ENCODE assay signal across 9 mouse cellular contexts in the genomic region with DNA sequence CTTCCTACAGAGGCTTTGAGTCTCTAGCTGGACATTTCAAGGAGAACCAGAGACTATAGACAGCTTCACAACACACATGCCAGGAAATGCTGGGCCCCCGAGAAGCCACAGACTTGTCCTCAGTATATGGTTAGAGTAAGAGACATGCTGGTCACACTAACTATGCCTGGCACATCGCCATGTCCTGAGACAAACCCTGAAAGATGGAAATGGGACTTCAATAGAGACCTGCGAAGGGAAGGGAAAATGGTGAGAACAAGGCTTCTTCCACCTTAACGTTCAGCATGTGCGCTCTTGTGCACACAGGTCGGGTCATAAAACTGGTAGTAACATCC. TPM values are rescaled to one million over a fixed set of nuclear protein-coding genes. Genes with fewer than 3 reads are reported as not detected.
DNase-seq lines count a peak whose midpoint lies in the region; ATAC-seq and TF ChIP-seq lines count a peak whose summit lies in the region.
"Had no signal": no experiment of that assay in that cellular context is flagged by ENCODE, and none has a peak within 500 bp of the region (broad histone marks: within the 10 kb centered on the region; RNA-seq: fewer than 3 reads in every experiment).

No protein-coding gene starts in this region.

- no peak for DNase-seq in heart, embryonic 10.5 days (ENCODE audit: low spot score)
- no peak for DNase-seq in heart, adult 9 months (ENCODE audit: low spot score in 2 of 2)
- no peak for DNase-seq in embryonic facial prominence, embryonic 11.5 days (ENCODE audit: low spot score)
- no peak for DNase-seq in lung, postnatal 0 days (ENCODE audit: low spot score)
- no peak for DNase-seq in embryo, embryonic 10 days (ENCODE audit: low spot score)
- no peak for DNase-seq in left cerebral cortex, postnatal 14 days (ENCODE audit: low spot score in 2 of 2)

- intact Hi-C loops in left cerebral cortex, postnatal 14 days (cut with DNase I): no loop called here

- peaks cover 71% of the 10 kb centered on the region for H3K27me3 ChIP-seq in heart, embryonic 10.5 days (ENCODE audit: insufficient read depth, poor library complexity, severe bottlenecking)
- no peaks in the 10 kb centered on the region; the same call in 1 of the 2 replicates for H3K27me3 ChIP-seq in embryonic facial prominence, embryonic 11.5 days (ENCODE audit: control insufficient read depth, insufficient read depth, low read length)
- no peaks in the 10 kb centered on the region for H3K27me3 ChIP-seq in hindbrain, embryonic 16.5 days (replicated peaks; ENCODE audit: control insufficient read depth, insufficient read depth, low read length)
- no peaks in the 10 kb centered on the region for H3K27me3 ChIP-seq in lung, postnatal 0 days (replicated peaks; ENCODE audit: insufficient read depth, low read length)

- H3K9ac ChIP-seq in embryonic facial prominence, embryonic 11.5 days (replicated peaks; ENCODE audit: low read length): no peak overlapping the region
- no peak overlapping the region for H3K9ac ChIP-seq in hindbrain, embryonic 16.5 days (ENCODE audit: low read depth, low read length)
- H3K9ac ChIP-seq in lung, postnatal 0 days (replicated peaks; ENCODE audit: low read depth): no peak overlapping the region

- peak overlapping the region; percentile 57 for H3K4me3 ChIP-seq in heart, embryonic 10.5 days
- H3K4me3 ChIP-seq in embryonic facial prominence, embryonic 11.5 days (ENCODE audit: low read depth, low read length): no peak overlapping the region
- peak overlapping the region; percentile 43; the same call in 1 of the 2 replicates for H3K4me3 ChIP-seq in hindbrain, embryonic 16.5 days (ENCODE audit: low read length)
- H3K4me3 ChIP-seq in lung, postnatal 0 days (ENCODE audit: low read depth, low read length): peak overlapping the region; percentile 27
- H3K4me3 ChIP-seq: erythroblast, embryonic 14.5 days had no signal

- no peaks in the 10 kb centered on the region for H3K36me3 ChIP-seq in heart, embryonic 10.5 days
- no peaks in the 10 kb centered on the region for H3K36me3 ChIP-seq in embryonic facial prominence, embryonic 11.5 days (replicated peaks; ENCODE audit: control insufficient read depth, insufficient read depth, low read depth, low read length)
- no peaks in the 10 kb centered on the region for H3K36me3 ChIP-seq in hindbrain, embryonic 16.5 days (ENCODE audit: control insufficient read depth, insufficient read depth, low read length)
- no peaks in the 10 kb centered on the region for H3K36me3 ChIP-seq in lung, postnatal 0 days (ENCODE audit: insufficient read depth, low read length)

- H3K4me1 ChIP-seq in heart, embryonic 10.5 days: peaks cover 7% of the 10 kb centered on the region; the same call in 1 of the 2 replicates
- no peaks in the 10 kb centered on the region for H3K4me1 ChIP-seq in embryonic facial prominence, embryonic 11.5 days (ENCODE audit: control insufficient read depth, insufficient read depth, low read length)
- peaks cover 9% of the 10 kb centered on the region for H3K4me1 ChIP-seq in hindbrain, embryonic 16.5 days (ENCODE audit: control insufficient read depth, insufficient read depth, low read depth, low read length)
- peaks cover 3% of the 10 kb centered on the region; the same call in 1 of the 2 replicates for H3K4me1 ChIP-seq in lung, postnatal 0 days (ENCODE audit: insufficient read depth, low read depth, low read length)

- H3K27ac ChIP-seq in heart, embryonic 10.5 days: no peak overlapping the region
- no peak overlapping the region for H3K27ac ChIP-seq in embryonic facial prominence, embryonic 11.5 days (replicated peaks; ENCODE audit: low read depth, low read length)
- H3K27ac ChIP-seq in hindbrain, embryonic 16.5 days (ENCODE audit: low read depth, low read length): no peak overlapping the region
- H3K27ac ChIP-seq in lung, postnatal 0 days (ENCODE audit: low read length): no peak overlapping the region

- peak overlapping the region; percentile 65 for H3K4me2 ChIP-seq in embryonic facial prominence, embryonic 11.5 days (ENCODE audit: low read depth, low read length)
- H3K4me2 ChIP-seq in hindbrain, embryonic 16.5 days (ENCODE audit: low read length): peak overlapping the region; percentile 91
- H3K4me2 ChIP-seq in lung, postnatal 0 days (replicated peaks; ENCODE audit: low read depth, low read length): peak overlapping the region; percentile 63

- WGBS in heart, embryonic 10.5 days: 43% methylated on average over 6 of the region's 6 CpGs
- WGBS in embryonic facial prominence, embryonic 11.5 days: 53% methylated on average over 6 of the region's 6 CpGs
- WGBS in hindbrain, embryonic 16.5 days: 51% methylated on average over 6 of the region's 6 CpGs
- 46% methylated on average over 6 of the region's 6 CpGs for WGBS in lung, postnatal 0 days

- H3K9me3 ChIP-seq in heart, embryonic 10.5 days: no peaks in the 10 kb centered on the region
- no peaks in the 10 kb centered on the region for H3K9me3 ChIP-seq in embryonic facial prominence, embryonic 11.5 days (replicated peaks; ENCODE audit: control insufficient read depth, low read length)
- H3K9me3 ChIP-seq in hindbrain, embryonic 16.5 days (ENCODE audit: control insufficient read depth, low read length): no peaks in the 10 kb centered on the region
- H3K9me3 ChIP-seq in lung, postnatal 0 days (ENCODE audit: low read length): no peaks in the 10 kb centered on the region

- no peak for ATAC-seq in embryonic facial prominence, embryonic 11.5 days (replicated peaks; ENCODE audit: insufficient number of reproducible peaks, low FRiP score, low TSS enrichment, low read depth)
- peak; percentile 31; the same call in 1 of the 2 replicates for ATAC-seq in hindbrain, embryonic 16.5 days
- no peak for ATAC-seq in lung, postnatal 0 days
- ATAC-seq in erythroid progenitor cell, adult 5-6 weeks (replicated peaks; ENCODE audit: low FRiP score, poor library complexity, severe bottlenecking): no peak

- TF ChIP-seq EP300 in lung, postnatal 0 days (IDR thresholded peaks at IDR 0.05): no peak

- TF ChIP-seq CTCF in lung, postnatal 0 days (IDR thresholded peaks at IDR 0.05): no peak

RNA-seq across cellular contexts. Expression of a gene that starts 38.9 kb away (rescaled TPM):
- 7.1 and 8.0 TPM in 2 replicates for polyA plus RNA-seq in heart, embryonic 10.5 days (2016; fragmentation: Nextera tagmentation; extraction: Ambion mirVana)
- polyA plus RNA-seq in embryonic facial prominence, embryonic 11.5 days (2014; fragmentation: Nextera tagmentation; extraction: Ambion mirVana): 37.4 and 37.7 TPM in 2 replicates
- polyA plus RNA-seq in hindbrain, embryonic 16.5 days (2015; fragmentation: Nextera tagmentation; extraction: Ambion mirVana): 151 and 154 TPM in 2 replicates
- 18.7 and 20.0 TPM in 2 replicates for polyA plus RNA-seq in lung, postnatal 0 days (2015; fragmentation: Nextera tagmentation; extraction: Ambion mirVana)
- total RNA-seq in erythroid progenitor cell, adult 5-6 weeks (2015; ENCODE audit: low replicate concordance): 4.3 and 10.9 TPM in 2 replicates
- total RNA-seq in erythroid progenitor cell, adult 5-6 weeks (2017; ENCODE audit: low replicate concordance): 8.9 and 11.4 TPM in 2 replicates
- 100 to 1,000 TPM; 190 to 200 TPM for total RNA-seq in left cerebral cortex, postnatal 14 days (2021)
